Mouse (Mus musculus) embryonic facial prominence, embryonic 11.5 days (tissue): ENCODE data around the gene Klhl8. TPM values are rescaled to one million over a fixed set of nuclear protein-coding genes. Genes with fewer than 3 reads are reported as not detected.
A peak's percentile ranks its signal among the peaks of the same experiment; 100 is the strongest.

Source experiments
- ATAC-seq: fragments of 200-750 bp; cut with Nextera tagmentation; replicated peaks from 2 replicates; pipeline ENCODE4 v1.8.0; 2017; ENCODE audit warnings: low read depth; ENCODE audit not compliant: insufficient number of reproducible peaks, low FRiP score, low TSS enrichment
- DNase-seq: peaks from one replicate; pipeline ENCODE4 v3.0.0-alpha.2; 2015; ENCODE audit warnings: low spot score
- H3K27ac ChIP-seq: fragments of 300-500 bp; sonication (generic); replicated peaks from 2 replicates; pipeline ENCODE4 v1.5.1; 2014; ENCODE audit warnings: mild to moderate bottlenecking, low read depth, low read length, control low read depth
- H3K27me3 ChIP-seq: fragments of 300-500 bp; sonication (generic); 2 replicates; pipeline ENCODE4 v1.6.1; 2014; ENCODE audit warnings: mild to moderate bottlenecking, low read length, moderate library complexity, mixed read lengths; ENCODE audit not compliant: control insufficient read depth, insufficient read depth
- H3K36me3 ChIP-seq: fragments of 300-500 bp; sonication (generic); replicated peaks from 2 replicates; pipeline ENCODE4 v1.6.1; 2014; ENCODE audit warnings: low read depth, mild to moderate bottlenecking, low read length, moderate library complexity, mixed read lengths; ENCODE audit not compliant: control insufficient read depth, insufficient read depth
- H3K4me1 ChIP-seq: fragments of 300-500 bp; sonication (generic); 2 replicates; pipeline ENCODE4 v1.6.1; 2014; ENCODE audit warnings: low read length, mixed read lengths; ENCODE audit not compliant: control insufficient read depth, insufficient read depth
- H3K4me2 ChIP-seq: fragments of 300-500 bp; sonication (generic); 2 replicates; pipeline ENCODE4 v1.6.1; 2014; ENCODE audit warnings: low read depth, mild to moderate bottlenecking, control low read depth, low read length, moderate library complexity
- H3K4me3 ChIP-seq: fragments of 300-500 bp; sonication (generic); 2 replicates; pipeline ENCODE4 v1.5.1; 2014; ENCODE audit warnings: low read depth, low read length, control low read depth
- H3K9ac ChIP-seq: fragments of 300-500 bp; sonication (generic); replicated peaks from 2 replicates; pipeline ENCODE4 v1.6.1; 2014; ENCODE audit warnings: mild to moderate bottlenecking, control low read depth, low read length
- H3K9me3 ChIP-seq: fragments of 300-500 bp; sonication (generic); replicated peaks from 2 replicates; pipeline ENCODE4 v1.6.1; 2016; ENCODE audit warnings: mild to moderate bottlenecking, low read length, inconsistent platforms, mixed read lengths; ENCODE audit not compliant: control insufficient read depth
- WGBS: fragments of 180-500 bp; shearing (Covaris S2); extraction: QIAGEN DNeasy Blood & Tissue Kit; methylation state at CpG from one replicate; pipeline ENCODE4 v1.1.7; 2014; 5-methylcytosine and 5-hydroxymethylcytosine counted together
- polyA plus RNA-seq: library from polyadenylated mRNA; unstranded; fragments of >200 nt; fragmentation: Nextera tagmentation; extraction: Ambion mirVana; gene quantifications from 2 replicates; pipeline ENCODE4 v1.2.1, GENCODE M21; 2014

Gene Klhl8
- polyA plus RNA-seq, 1 experiment from 2014 or later: 14.4 TPM

GRCm38 (mm10) chr5:103913150-103913549, 2.1 kb upstream of the Klhl8 start:
- Histone ChIP-seq H3K4me1 (no peaks in the 10 kb centered on the region), H3K36me3 (no peaks in the 10 kb centered on the region), H3K4me3 (no peak overlapping the region), H3K4me2 (no peak overlapping the region), H3K27ac (no peak overlapping the region), H3K27me3 (no peaks in the 10 kb centered on the region), H3K9ac (no peak overlapping the region), H3K9me3 (no peaks in the 10 kb centered on the region)
- 66% methylated on average over 4 of the region's 4 CpGs for WGBS
- ATAC-seq (no peak), DNase-seq (no peak)

DNA sequence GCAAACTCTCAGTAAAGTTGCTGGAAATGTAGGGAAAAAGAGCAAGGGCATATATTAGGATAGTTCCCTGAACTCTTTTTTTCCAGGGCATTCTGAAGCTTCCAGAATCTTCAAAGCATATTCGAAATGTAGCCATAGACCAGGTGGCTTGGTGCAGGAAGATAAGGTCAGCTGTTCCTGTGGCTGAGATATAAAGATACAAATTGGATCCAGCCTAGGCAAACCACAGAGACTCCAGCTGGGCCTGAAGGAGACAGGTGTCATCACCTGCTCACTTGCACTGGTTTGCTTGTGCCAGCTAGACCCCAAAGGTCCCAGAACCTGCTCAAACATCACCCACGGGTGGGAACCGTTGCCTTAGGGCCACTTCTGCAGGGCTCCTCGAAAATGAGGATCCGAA, 496 bp upstream of the Klhl8 start:
- WGBS: 78% methylated on average over 5 of the region's 5 CpGs
- H3K4me2 ChIP-seq: no peak overlapping the region
- no peaks in the 10 kb centered on the region for H3K36me3 ChIP-seq
- no peaks in the 10 kb centered on the region for H3K27me3 ChIP-seq
- no peak overlapping the region for H3K27ac ChIP-seq
- ATAC-seq (no peak), DNase-seq (no peak)
- no peak overlapping the region for H3K4me3 ChIP-seq
- no peak overlapping the region for H3K9ac ChIP-seq
- no peaks in the 10 kb centered on the region for H3K4me1 ChIP-seq
- H3K9me3 ChIP-seq: no peaks in the 10 kb centered on the region

DNA sequence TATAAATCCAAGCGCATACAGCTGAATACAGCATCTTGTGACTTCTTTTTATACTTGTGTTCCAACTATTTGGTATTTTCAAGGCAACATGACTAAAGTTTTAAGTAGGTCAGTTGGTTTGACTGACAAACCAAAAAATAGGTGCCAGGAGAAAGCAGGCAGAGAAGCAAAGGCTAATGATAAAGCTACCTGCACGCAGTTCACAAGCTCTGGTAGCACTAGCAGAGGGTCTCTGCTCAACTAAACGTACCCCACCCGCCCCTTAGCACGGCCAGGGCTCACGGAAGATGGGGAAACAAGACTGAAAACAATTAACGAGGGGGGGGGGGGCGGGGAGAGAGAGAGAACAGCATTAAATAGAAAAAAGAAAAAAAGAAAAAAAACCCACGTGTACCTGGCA, 903 bp downstream of the Klhl8 start:
- Histone ChIP-seq H3K27ac (no peak overlapping the region), H3K4me2 (peak overlapping the region; percentile 71), H3K36me3 (no peaks in the 10 kb centered on the region), H3K4me3 (peak overlapping the region; percentile 67), H3K9ac (no peak overlapping the region), H3K27me3 (no peaks in the 10 kb centered on the region), H3K9me3 (no peaks in the 10 kb centered on the region), H3K4me1 (no peaks in the 10 kb centered on the region)
- DNase-seq: no peak
- no peak for ATAC-seq
- 12% methylated on average over 8 of the region's 9 CpGs for WGBS

DNA sequence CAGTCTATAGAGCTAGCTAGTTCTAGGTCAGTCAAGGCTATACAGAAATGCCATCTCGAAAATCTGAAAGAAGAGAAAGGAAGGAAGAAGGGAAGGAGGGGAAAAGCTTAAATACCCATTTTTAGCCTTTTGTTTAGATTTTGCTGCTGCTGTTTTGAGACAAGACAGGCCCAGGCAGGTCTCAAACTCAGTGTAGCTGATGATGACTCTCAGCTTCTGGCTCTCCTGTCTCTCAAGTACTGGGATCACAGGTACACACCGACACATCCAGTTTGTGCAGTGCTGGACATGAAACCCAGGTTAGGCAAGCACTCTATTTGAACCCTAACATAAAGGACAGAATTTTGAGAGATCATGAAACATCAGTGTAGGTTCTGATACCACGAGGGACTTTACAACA, 1.6 kb downstream of the Klhl8 start:
- Histone ChIP-seq H3K4me1 (no peaks in the 10 kb centered on the region), H3K4me2 (no peak overlapping the region)

DNA sequence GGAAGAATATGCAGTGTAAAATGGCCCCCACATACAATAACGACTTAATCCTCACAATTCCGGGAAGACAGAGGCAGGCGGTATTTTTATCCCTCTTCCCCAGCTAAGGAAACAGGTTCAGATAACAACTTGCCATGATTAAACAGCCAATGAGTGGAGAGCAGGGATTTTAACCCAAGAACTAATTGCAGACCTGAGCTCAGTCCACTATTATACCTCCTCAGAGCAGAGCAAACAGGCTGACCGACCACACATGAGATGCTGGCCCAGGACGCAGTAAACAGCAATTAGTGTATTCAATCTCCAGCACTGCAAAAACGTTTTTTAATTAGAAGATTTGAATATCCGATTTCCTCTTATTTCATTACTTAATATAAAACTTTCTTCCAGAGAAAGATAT, 2.2 kb downstream of the Klhl8 start:
- no peaks in the 10 kb centered on the region for H3K4me1 ChIP-seq
- no peaks in the 10 kb centered on the region for H3K9me3 ChIP-seq
- ATAC-seq (no peak), DNase-seq (no peak)
- H3K27ac ChIP-seq: no peak overlapping the region
- H3K36me3 ChIP-seq: no peaks in the 10 kb centered on the region
- 51% methylated on average over 7 of the region's 7 CpGs for WGBS
- H3K9ac ChIP-seq: no peak overlapping the region
- H3K4me2 ChIP-seq: no peak overlapping the region
- H3K27me3 ChIP-seq: no peaks in the 10 kb centered on the region
- no peak overlapping the region for H3K4me3 ChIP-seq

More for the DNA sequence above, 1.6 kb downstream of the Klhl8 start:
- H3K36me3 ChIP-seq: no peaks in the 10 kb centered on the region
- no peak overlapping the region for H3K27ac ChIP-seq
- H3K9ac ChIP-seq: no peak overlapping the region
- no peak overlapping the region for H3K4me3 ChIP-seq
- no peaks in the 10 kb centered on the region for H3K27me3 ChIP-seq
- no peaks in the 10 kb centered on the region for H3K9me3 ChIP-seq
- ATAC-seq (no peak), DNase-seq (no peak)
- WGBS: 71% methylated on average over 3 of the region's 3 CpGs

- no peak for DNase-seq
- H3K4me3 ChIP-seq: no peak overlapping the region
- H3K36me3 ChIP-seq: no peaks in the 10 kb centered on the region
- ATAC-seq: no peak
- no peak overlapping the region for H3K27ac ChIP-seq
- H3K4me1 ChIP-seq: no peaks in the 10 kb centered on the region
- H3K9me3 ChIP-seq: no peaks in the 10 kb centered on the region
- no peak overlapping the region for H3K4me2 ChIP-seq
- H3K9ac ChIP-seq: no peak overlapping the region
- no peaks in the 10 kb centered on the region for H3K27me3 ChIP-seq
- WGBS: 85% methylated on average over 4 of the region's 4 CpGs
Measured at GRCm38 (mm10) chr5:103907844-103908243, 3.2 kb downstream of the Klhl8 start.

GRCm38 (mm10) chr5:103906173-103906572, 4.9 kb downstream of the Klhl8 start:
- Histone ChIP-seq H3K36me3 (no peaks in the 10 kb centered on the region), H3K4me1 (no peaks in the 10 kb centered on the region), H3K9ac (no peak overlapping the region), H3K27ac (no peak overlapping the region), H3K4me3 (no peak overlapping the region), H3K4me2 (no peak overlapping the region), H3K27me3 (no peaks in the 10 kb centered on the region), H3K9me3 (no peaks in the 10 kb centered on the region)
- DNase-seq (no peak), ATAC-seq (no peak)
- 93% methylated on average over 6 of the region's 6 CpGs for WGBS

DNA sequence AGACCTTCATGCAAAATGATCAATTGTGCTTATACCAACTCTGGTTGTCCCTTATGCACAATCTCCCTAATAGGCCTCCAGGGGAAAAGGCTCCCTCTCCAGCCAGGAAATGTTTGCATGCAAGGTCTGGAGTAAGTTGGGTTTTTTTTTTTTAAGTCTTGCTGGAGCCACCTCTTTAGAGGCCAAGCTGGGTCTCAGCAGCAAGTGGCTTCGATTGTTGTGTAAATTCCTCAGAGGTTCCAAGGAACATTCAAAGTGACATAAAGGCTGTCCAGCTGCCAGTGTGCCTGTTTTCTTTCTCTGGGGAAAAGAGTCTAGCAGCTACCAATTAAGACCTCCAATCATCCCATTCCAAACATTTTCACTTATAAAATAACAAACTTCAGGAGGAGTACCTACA, 12.7 kb downstream of the Klhl8 start:
- DNase-seq: no peak
- no peaks in the 10 kb centered on the region for H3K4me1 ChIP-seq
- H3K27ac ChIP-seq: no peak overlapping the region
- H3K4me3 ChIP-seq: no peak overlapping the region
- H3K36me3 ChIP-seq: no peaks in the 10 kb centered on the region
- H3K27me3 ChIP-seq: no peaks in the 10 kb centered on the region
- no peak overlapping the region for H3K4me2 ChIP-seq
- no peaks in the 10 kb centered on the region for H3K9me3 ChIP-seq
- no peak overlapping the region for H3K9ac ChIP-seq
- ATAC-seq: no peak
- 20% methylated on average over 1 of the region's 1 CpGs for WGBS
